Mouse (Mus musculus) bone marrow macrophage, adult 2 months (primary cell): ENCODE results near the gene Gm42878. TPM values are rescaled to one million over a fixed set of nuclear protein-coding genes. Genes with fewer than 3 reads are reported as not detected.
"Not testable (repeated sequence)": the region's sequence is repeated elsewhere in the genome, so short reads cannot be mapped to it uniquely, and the experiment has no call there.

ENCODE experiments used
- H3K27ac ChIP-seq: 2 replicates; pipeline ENCODE4 v1.5.1; 2012; ENCODE audit warnings: low read depth, low read length; ENCODE audit not compliant: insufficient read depth
- H3K4me1 ChIP-seq: 2 replicates; pipeline ENCODE4 v1.6.1; 2012; ENCODE audit warnings: low read length; ENCODE audit not compliant: control insufficient read depth, insufficient read depth
- H3K4me3 ChIP-seq: 2 replicates; pipeline ENCODE4 v1.5.1; 2012; ENCODE audit warnings: mild to moderate bottlenecking, low read length, moderate library complexity; ENCODE audit not compliant: insufficient read depth
- CTCF ChIP-seq: IDR thresholded peaks from 2 replicates; pipeline ENCODE4 v1.5.1; 2012; ENCODE audit warnings: low read depth, mild to moderate bottlenecking, low read length, moderate library complexity
- POLR2A ChIP-seq: IDR thresholded peaks from 2 replicates; pipeline ENCODE4 v1.6.1; 2012; ENCODE audit warnings: mild to moderate bottlenecking, low read depth, low read length, borderline replicate concordance
- polyA plus RNA-seq: library from polyadenylated mRNA; stranded (reverse); fragments of >200 nt; gene quantifications from 2 replicates; pipeline ENCODE4 v1.2.4, GENCODE M21; 2012; ENCODE audit not compliant: missing spikeins, insufficient read depth, insufficient read length

Gm42878 gene
- polyA plus RNA-seq, 1 experiment: not detected

DNA sequence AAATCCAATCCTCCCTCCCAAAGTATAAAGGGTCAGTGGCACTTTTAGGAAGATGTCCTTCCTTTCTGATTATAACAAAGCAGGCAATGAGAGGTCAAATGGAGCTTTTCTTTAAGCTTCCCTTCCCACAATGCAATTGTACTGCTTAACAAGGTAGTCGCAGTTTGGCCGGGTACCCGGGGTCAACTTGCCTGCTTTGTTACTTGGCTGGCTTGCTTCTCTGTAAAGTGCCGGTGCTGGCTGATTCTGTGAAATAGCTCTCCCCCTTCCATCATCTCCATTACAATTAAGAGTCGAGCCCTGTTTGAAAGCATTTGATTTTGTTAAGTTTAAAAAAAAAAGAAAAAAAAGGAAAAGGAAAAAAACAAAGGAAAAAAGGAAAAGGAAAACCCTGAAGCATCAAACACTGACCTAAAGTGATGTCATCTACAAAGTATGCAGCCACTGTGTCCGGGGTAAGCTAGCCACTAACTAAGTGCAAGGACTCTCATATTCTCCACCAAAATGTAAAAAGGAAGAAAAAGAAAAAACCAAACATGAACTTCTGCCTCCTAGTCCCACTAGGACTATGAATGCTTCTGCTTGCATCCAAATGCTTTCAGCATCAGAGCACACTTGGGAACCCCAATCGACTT is 8.2 kb downstream of the Gm42878 start:
- no peak overlapping the region for H3K27ac ChIP-seq
- TF ChIP-seq POLR2A (no peak), CTCF (no peak)
- H3K4me1 ChIP-seq: peaks cover 5% of the 10 kb centered on the region; the same call in 1 of the 2 replicates
- H3K4me3 ChIP-seq: no peak overlapping the region

DNA sequence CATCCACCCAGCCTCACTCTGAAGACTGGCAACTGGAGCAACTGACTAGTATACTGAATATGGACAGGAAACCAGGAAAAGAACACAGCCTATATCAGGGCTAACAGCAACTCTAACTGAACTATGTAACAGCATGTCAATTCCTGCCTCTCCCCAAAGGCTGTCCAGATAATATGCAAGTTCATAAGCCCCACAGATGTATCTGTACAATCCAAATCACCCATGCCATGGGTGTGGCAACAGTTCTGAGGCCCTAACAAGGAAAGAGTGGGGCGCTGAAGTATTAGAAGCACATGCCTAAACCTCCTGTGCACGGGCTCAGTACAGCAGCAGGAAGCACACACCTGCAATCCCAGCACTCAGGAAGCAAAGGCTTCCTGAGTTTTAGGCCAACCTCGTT is 10.2 kb downstream of the Gm42878 start:
- Histone ChIP-seq H3K4me3 (no peak overlapping the region), H3K4me1 (peaks cover 5% of the 10 kb centered on the region; the same call in 1 of the 2 replicates), H3K27ac (no peak overlapping the region)
- TF ChIP-seq CTCF (no peak), POLR2A (no peak)

DNA sequence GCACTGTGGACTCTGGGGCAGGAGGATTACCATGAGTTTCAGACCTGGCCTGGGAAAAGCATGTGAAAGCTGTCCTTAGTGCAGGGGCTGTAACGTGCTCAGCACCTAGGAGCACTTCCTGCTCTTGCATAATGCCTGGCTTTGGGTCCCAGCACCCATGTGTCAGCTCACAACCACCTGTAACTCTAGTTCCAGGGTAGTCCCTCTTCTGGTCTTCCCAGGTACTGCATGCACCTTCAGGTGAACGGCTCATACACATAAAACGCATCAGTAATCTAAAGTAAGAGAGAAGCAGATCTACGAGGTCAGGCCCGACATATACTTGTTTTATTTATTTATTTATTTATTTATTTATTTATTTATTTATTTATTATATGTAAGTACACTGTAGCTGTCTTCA is 10.8 kb downstream of the Gm42878 start:
- no peak for TF ChIP-seq POLR2A
- TF ChIP-seq CTCF: no peak
- H3K27ac ChIP-seq: no peak overlapping the region
- no peak overlapping the region for H3K4me3 ChIP-seq
- H3K4me1 ChIP-seq: peaks cover 5% of the 10 kb centered on the region; the same call in 1 of the 2 replicates

GRCm38 (mm10) chr5:121526961-121527360 is 18.3 kb downstream of the Gm42878 start:
- Histone ChIP-seq H3K27ac (no peak overlapping the region), H3K4me3 (no peak overlapping the region), H3K4me1 (no peaks in the 10 kb centered on the region)
- TF ChIP-seq CTCF: no peak
- TF ChIP-seq POLR2A: no peak

GRCm38 (mm10) chr5:121526526-121526925 is 18.8 kb downstream of the Gm42878 start:
- H3K27ac ChIP-seq: no peak overlapping the region
- H3K4me1 ChIP-seq: no peaks in the 10 kb centered on the region
- TF ChIP-seq POLR2A (no peak), CTCF (no peak)
- H3K4me3 ChIP-seq: no peak overlapping the region

GRCm38 (mm10) chr5:121525774-121526450 is 19.4 kb downstream of the Gm42878 start:
- no peaks in the 10 kb centered on the region for H3K4me1 ChIP-seq
- no peak overlapping the region for H3K4me3 ChIP-seq
- H3K27ac ChIP-seq: no peak overlapping the region
- TF ChIP-seq POLR2A (no peak), CTCF (no peak)

GRCm38 (mm10) chr5:121519758-121520157 is 25.5 kb downstream of the Gm42878 start:
- not testable (repeated sequence) for H3K27ac ChIP-seq, H3K4me3 ChIP-seq, H3K4me1 ChIP-seq

DNA sequence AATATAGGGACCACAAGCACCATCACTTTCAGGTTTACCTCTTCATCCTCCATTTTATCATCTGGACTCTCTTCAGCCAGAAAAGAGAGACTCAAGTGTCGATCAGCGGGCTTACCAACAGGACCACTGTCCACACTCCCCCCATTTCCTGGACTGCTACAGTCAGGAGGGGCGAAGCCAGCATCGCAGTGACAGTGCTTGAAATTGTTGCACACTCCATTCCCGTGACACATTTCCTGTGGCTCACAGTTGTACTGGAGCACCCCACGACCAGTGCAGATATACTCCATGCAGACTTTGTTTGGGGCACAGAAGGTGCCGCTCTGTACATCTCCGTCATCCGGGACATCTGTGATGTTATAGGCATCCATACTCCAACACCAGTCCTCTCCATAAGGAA is 26.3 kb downstream of the Gm42878 start:
- Histone ChIP-seq H3K4me1 (no peaks in the 10 kb centered on the region), H3K4me3 (no peak overlapping the region), H3K27ac (no peak overlapping the region)
- TF ChIP-seq CTCF: no peak
- TF ChIP-seq POLR2A: no peak

DNA sequence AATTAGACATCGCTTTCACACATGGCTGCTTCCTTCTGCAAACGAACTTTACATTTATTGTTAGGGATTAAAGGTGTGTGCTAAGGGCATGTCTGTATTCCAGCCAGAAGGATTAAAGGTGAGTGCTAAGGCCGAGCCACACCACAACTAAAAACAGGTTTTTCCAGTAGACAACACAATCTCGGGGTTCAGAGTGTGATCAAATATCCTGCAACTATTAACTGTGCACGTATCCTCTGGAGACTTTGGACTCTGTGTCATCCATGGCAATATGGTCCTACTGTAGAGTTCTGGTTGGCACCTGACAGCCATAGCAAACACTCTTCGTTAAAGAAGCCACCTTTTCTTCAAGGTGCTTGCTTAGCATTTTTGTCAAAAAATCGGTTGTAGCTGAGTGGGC is 35.3 kb downstream of the Gm42878 start:
- Histone ChIP-seq H3K27ac (no peak overlapping the region), H3K4me1 (no peaks in the 10 kb centered on the region), H3K4me3 (no peak overlapping the region)
- no peak for TF ChIP-seq CTCF
- no peak for TF ChIP-seq POLR2A

- no peak for TF ChIP-seq POLR2A
- TF ChIP-seq CTCF: no peak
These were observed 38.4 kb downstream of the Gm42878 start for GRCm38 (mm10) chr5:121506846-121507245.

More at GRCm38 (mm10) chr5:121506846-121507245, 38.4 kb downstream of the Gm42878 start:
- H3K4me3 ChIP-seq: no peak overlapping the region
- H3K4me1 ChIP-seq: no peaks in the 10 kb centered on the region
- H3K27ac ChIP-seq: no peak overlapping the region
